In the genomic region with DNA sequence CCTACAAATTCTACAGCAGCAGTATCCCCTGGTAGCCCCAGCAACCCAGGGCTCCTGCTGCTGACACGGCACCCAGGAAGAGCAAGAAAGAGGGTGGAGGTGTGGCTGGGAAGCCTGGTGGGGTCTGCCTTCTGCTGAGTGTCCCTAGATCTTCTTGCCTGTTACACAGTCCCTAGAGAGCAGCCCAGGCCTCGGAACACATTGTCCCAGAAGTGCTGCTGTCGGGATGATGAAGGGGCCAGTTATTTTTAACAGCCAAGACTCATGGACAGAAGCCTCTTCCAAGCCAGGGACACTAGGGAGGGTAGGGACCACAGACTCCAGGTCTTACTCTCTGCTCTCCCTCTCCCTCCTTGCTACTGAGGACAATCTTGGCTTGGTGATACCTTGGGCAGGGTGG, we compare ENCODE assay signal across 34 mouse cellular contexts. TPM values are rescaled to one million over a fixed set of nuclear protein-coding genes. Genes with fewer than 3 reads are reported as not detected.
A peak's percentile ranks its signal among the peaks of the same experiment; 100 is the strongest.
DNase-seq lines count a peak whose midpoint lies in the region; ATAC-seq and TF ChIP-seq lines count a peak whose summit lies in the region.
"Had no signal": no experiment of that assay in that cellular context is flagged by ENCODE, and none has a peak within 500 bp of the region (broad histone marks: within the 10 kb centered on the region; RNA-seq: fewer than 3 reads in every experiment).

No protein-coding gene starts in this region.

- peak; percentile 45 for DNase-seq in heart, adult 8-10 months (ENCODE audit: low spot score)
- no peak for DNase-seq in heart, postnatal 25 days (ENCODE audit: low spot score)
- DNase-seq in kidney, adult 9 months, result peak; percentile 46
- no peak for DNase-seq in heart, postnatal 0 days (ENCODE audit: low spot score)
- no peak for DNase-seq in frontal cortex, postnatal 36 days (ENCODE audit: low spot score in 2 of 2)
- DNase-seq: adrenal gland, adult 2 months; cerebellum, adult 11 months; cerebellum, adult 9-11 months; gastrocnemius, postnatal 14 days; left cerebral cortex, postnatal 4 days; right cerebral cortex, adult 18-20 months; right cerebral cortex, postnatal 4 days; thymus, postnatal 25 days had no signal

- no peak overlapping the region for H3K4me2 ChIP-seq in kidney, embryonic 16.5 days (replicated peaks; ENCODE audit: low read depth, low read length)
- no peak overlapping the region for H3K4me2 ChIP-seq in heart, embryonic 13.5 days
- no peak overlapping the region for H3K4me2 ChIP-seq in heart, postnatal 0 days (ENCODE audit: low read depth, low read length)
- H3K4me2 ChIP-seq: embryonic facial prominence, embryonic 15.5 days; forebrain, embryonic 15.5 days; intestine, embryonic 15.5 days; limb, embryonic 15.5 days; midbrain, embryonic 12.5 days; neural tube, embryonic 15.5 days; stomach, embryonic 15.5 days had no signal

- WGBS in kidney, embryonic 16.5 days, result 51% methylated on average over 3 of the region's 3 CpGs
- WGBS in heart, embryonic 13.5 days, result 37% methylated on average over 3 of the region's 3 CpGs
- 41% methylated on average over 3 of the region's 3 CpGs for WGBS in heart, postnatal 0 days

- ATAC-seq in kidney, embryonic 16.5 days (ENCODE audit: low FRiP score, low TSS enrichment), result no peak
- no peak for ATAC-seq in heart, embryonic 13.5 days (ENCODE audit: extremely low read depth, insufficient number of reproducible peaks, low FRiP score, low TSS enrichment)
- peak; percentile 36; the same call in 1 of the 2 replicates for ATAC-seq in heart, postnatal 0 days (ENCODE audit: insufficient read depth, low read depth)
- ATAC-seq: forebrain, embryonic 15.5 days; hindbrain, embryonic 16.5 days; intestine, embryonic 15.5 days had no signal

- H3K27me3 ChIP-seq in kidney, embryonic 16.5 days (ENCODE audit: insufficient read depth, low read length), result no peaks in the 10 kb centered on the region
- H3K27me3 ChIP-seq in heart, embryonic 13.5 days (replicated peaks), result peaks cover 4% of the 10 kb centered on the region; the same call in 1 of the 2 replicates
- no peaks in the 10 kb centered on the region for H3K27me3 ChIP-seq in heart, postnatal 0 days (ENCODE audit: control insufficient read depth, insufficient read depth, low read length)
- H3K27me3 ChIP-seq: embryonic facial prominence, embryonic 15.5 days; forebrain, embryonic 15.5 days; intestine, embryonic 15.5 days; midbrain, embryonic 12.5 days; neural tube, embryonic 15.5 days; stomach, embryonic 15.5 days had no signal

- H3K36me3 ChIP-seq in kidney, embryonic 16.5 days (ENCODE audit: insufficient read depth, low read length), result no peaks in the 10 kb centered on the region
- no peaks in the 10 kb centered on the region for H3K36me3 ChIP-seq in heart, embryonic 13.5 days
- no peaks in the 10 kb centered on the region for H3K36me3 ChIP-seq in heart, postnatal 0 days (replicated peaks; ENCODE audit: control insufficient read depth, insufficient read depth, low read length)
- H3K36me3 ChIP-seq: embryonic facial prominence, embryonic 15.5 days; forebrain, embryonic 15.5 days; intestine, embryonic 15.5 days; limb, embryonic 15.5 days; midbrain, embryonic 12.5 days; neural tube, embryonic 15.5 days; stomach, embryonic 15.5 days had no signal

- 0 out of 2 replicates have a peak, but pooled peaks cover 7% of the 10 kb centered on the region for H3K4me1 ChIP-seq in kidney, embryonic 16.5 days (ENCODE audit: insufficient read depth, low read length)
- peaks cover 44% of the 10 kb centered on the region for H3K4me1 ChIP-seq in heart, embryonic 13.5 days
- peaks cover 19% of the 10 kb centered on the region for H3K4me1 ChIP-seq in heart, postnatal 0 days (ENCODE audit: control insufficient read depth, insufficient read depth)
- H3K4me1 ChIP-seq: embryonic facial prominence, embryonic 15.5 days; limb, embryonic 15.5 days had no signal

- TF ChIP-seq CTCF in heart, postnatal 0 days (IDR thresholded peaks at IDR 0.05; ENCODE audit: low read depth), result no peak

- no peak overlapping the region for H3K27ac ChIP-seq in kidney, embryonic 16.5 days (ENCODE audit: low read length)
- H3K27ac ChIP-seq in heart, embryonic 13.5 days (replicated peaks), result no peak overlapping the region
- peak overlapping the region; percentile 18; the same call in 1 of the 2 replicates for H3K27ac ChIP-seq in heart, postnatal 0 days (ENCODE audit: low read depth)
- H3K27ac ChIP-seq: embryonic facial prominence, embryonic 15.5 days; forebrain, embryonic 15.5 days; intestine, embryonic 15.5 days; limb, embryonic 15.5 days; midbrain, embryonic 12.5 days; neural tube, embryonic 15.5 days; stomach, embryonic 15.5 days had no signal

- intact Hi-C loops in heart, postnatal 25 days (cut with DNase I), result no loop called here

- H3K9ac ChIP-seq in kidney, embryonic 16.5 days (replicated peaks; ENCODE audit: low read length), result no peak overlapping the region
- H3K9ac ChIP-seq in heart, embryonic 13.5 days, result 0 out of 2 replicates have a peak overlapping the region, but pooled peaks have one; percentile 2
- H3K9ac ChIP-seq in heart, postnatal 0 days (replicated peaks; ENCODE audit: low read depth, low read length), result no peak overlapping the region
- H3K9ac ChIP-seq: embryonic facial prominence, embryonic 15.5 days; forebrain, embryonic 15.5 days; intestine, embryonic 15.5 days; limb, embryonic 15.5 days; midbrain, embryonic 12.5 days; neural tube, embryonic 15.5 days; stomach, embryonic 15.5 days had no signal

- no peaks in the 10 kb centered on the region for H3K9me3 ChIP-seq in kidney, embryonic 16.5 days (ENCODE audit: low read length)
- no peaks in the 10 kb centered on the region for H3K9me3 ChIP-seq in heart, embryonic 13.5 days
- no peaks in the 10 kb centered on the region for H3K9me3 ChIP-seq in heart, postnatal 0 days (replicated peaks; ENCODE audit: control insufficient read depth, low read length)
- H3K9me3 ChIP-seq: embryonic facial prominence, embryonic 15.5 days; forebrain, embryonic 15.5 days; intestine, embryonic 15.5 days; limb, embryonic 15.5 days; midbrain, embryonic 12.5 days; neural tube, embryonic 15.5 days; stomach, embryonic 15.5 days had no signal

- H3K4me3 ChIP-seq in kidney, embryonic 16.5 days (ENCODE audit: low read length), result no peak overlapping the region
- H3K4me3 ChIP-seq in heart, embryonic 13.5 days, result no peak overlapping the region
- H3K4me3 ChIP-seq in heart, postnatal 0 days (ENCODE audit: low read depth, low read length), result no peak overlapping the region
- H3K4me3 ChIP-seq: embryonic facial prominence, embryonic 15.5 days; forebrain, embryonic 15.5 days; intestine, embryonic 15.5 days; limb, embryonic 15.5 days; midbrain, embryonic 12.5 days; neural tube, embryonic 15.5 days; stomach, embryonic 15.5 days had no signal

- TF ChIP-seq EP300 in heart, postnatal 0 days (IDR thresholded peaks at IDR 0.05; ENCODE audit: low read depth), result no peak

RNA-seq across cellular contexts. Expression of gene Adra2b, which starts 16.2 kb away (rescaled TPM):
- total RNA-seq in heart, adult 8-10 months (2022), result under 1 TPM; 0.41 to 0.78 (median 0.70) TPM
- under 1 TPM; 0.61 to 0.88 TPM for total RNA-seq in heart, postnatal 25 days (2021)
- polyA plus RNA-seq in kidney, embryonic 16.5 days (2015; fragmentation: Nextera tagmentation; extraction: Ambion mirVana), result 7.2 and 7.8 TPM in 2 replicates
- 1.6 and 1.8 TPM in 2 replicates for polyA plus RNA-seq in heart, embryonic 13.5 days (2015; fragmentation: Nextera tagmentation; extraction: Ambion mirVana)
- total RNA-seq in heart, postnatal 0 days (2014; rRNA removed; ENCODE audit: low replicate concordance), result 1.1 and 2.0 TPM in 2 replicates
- polyA plus RNA-seq in heart, postnatal 0 days (2015; fragmentation: Nextera tagmentation; extraction: Ambion mirVana), result 0.67 and 0.71 TPM in 2 replicates
- total RNA-seq: megakaryocyte, adult 5-6 weeks; MEL had no signal
- polyA plus RNA-seq: C2C12 had no signal

RNA-seq across cellular contexts. Expression of gene Astl, which starts 40.8 kb away (rescaled TPM):
- not detected for total RNA-seq in heart, adult 8-10 months (2022)
- total RNA-seq in heart, postnatal 25 days (2021), result not detected
- not detected in 2 replicates for polyA plus RNA-seq in kidney, embryonic 16.5 days (2015; fragmentation: Nextera tagmentation; extraction: Ambion mirVana)
- polyA plus RNA-seq in heart, embryonic 13.5 days (2015; fragmentation: Nextera tagmentation; extraction: Ambion mirVana), result not detected in 2 replicates
- not detected in 2 replicates for total RNA-seq in heart, postnatal 0 days (2014; rRNA removed; ENCODE audit: low replicate concordance)
- not detected in 2 replicates for polyA plus RNA-seq in heart, postnatal 0 days (2015; fragmentation: Nextera tagmentation; extraction: Ambion mirVana)
- total RNA-seq: adrenal gland, adult 2 months; adrenal gland, postnatal 4 days; common myeloid progenitor, adult 5-6 weeks; gastrocnemius, postnatal 14 days; heart, postnatal 14 days; layer of hippocampus, postnatal 10 days; left cerebral cortex, adult 8-10 months; left cerebral cortex, postnatal 4 days; MEL had no signal
- polyA plus RNA-seq: adrenal gland, adult 2 months; C2C12; embryonic facial prominence, embryonic 15.5 days; forebrain, embryonic 15.5 days; hindbrain, embryonic 16.5 days; intestine, embryonic 15.5 days; large intestine, adult 2 months; liver, embryonic 16.5 days; lung, embryonic 16.5 days; midbrain, embryonic 12.5 days; neural tube, embryonic 15.5 days; stomach, embryonic 15.5 days had no signal

RNA-seq across cellular contexts. Expression of gene Dusp2, which starts 43.3 kb away (rescaled TPM):
- total RNA-seq in heart, adult 8-10 months (2022), result 1 to 10 TPM in 2 of 4 experiments, under 1 TPM in 2; 0.27 to 1.6 (median 0.69) TPM
- total RNA-seq in heart, postnatal 25 days (2021), result under 1 TPM; 0.31 to 0.49 TPM
- polyA plus RNA-seq in kidney, embryonic 16.5 days (2015; fragmentation: Nextera tagmentation; extraction: Ambion mirVana), result 7.8 and 8.3 TPM in 2 replicates
- polyA plus RNA-seq in heart, embryonic 13.5 days (2015; fragmentation: Nextera tagmentation; extraction: Ambion mirVana), result 13.5 and 15.9 TPM in 2 replicates
- total RNA-seq in heart, postnatal 0 days (2014; rRNA removed; ENCODE audit: low replicate concordance), result 6.8 and 13.8 TPM in 2 replicates
- 5.1 and 7.3 TPM in 2 replicates for polyA plus RNA-seq in heart, postnatal 0 days (2015; fragmentation: Nextera tagmentation; extraction: Ambion mirVana)

RNA-seq across cellular contexts. Expression of gene Gpat2, which starts 45.7 kb away (rescaled TPM):
- total RNA-seq in heart, adult 8-10 months (2022), result not detected
- total RNA-seq in heart, postnatal 25 days (2021), result not detected
- 0.22 and 0.40 TPM in 2 replicates for polyA plus RNA-seq in kidney, embryonic 16.5 days (2015; fragmentation: Nextera tagmentation; extraction: Ambion mirVana)
- 0.41 and 0.45 TPM in 2 replicates for polyA plus RNA-seq in heart, embryonic 13.5 days (2015; fragmentation: Nextera tagmentation; extraction: Ambion mirVana)
- total RNA-seq in heart, postnatal 0 days (2014; rRNA removed; ENCODE audit: low replicate concordance), result 0.04 and 0.08 TPM in 2 replicates
- 0.04 and 0.20 TPM in 2 replicates for polyA plus RNA-seq in heart, postnatal 0 days (2015; fragmentation: Nextera tagmentation; extraction: Ambion mirVana)
- total RNA-seq: common myeloid progenitor, adult 5-6 weeks; gastrocnemius, postnatal 14 days; layer of hippocampus, postnatal 10 days; megakaryocyte, adult 5-6 weeks; MEL had no signal
- polyA plus RNA-seq: forebrain, embryonic 15.5 days; midbrain, embryonic 12.5 days had no signal

Comparison
In these comparisons a context has a peak if more than half of its experiments do, and no peak if none do; other contexts are left out.
1. DNase-seq: peak in heart, adult 8-10 months (single experiment) and kidney, adult 9 months (single experiment); none in heart, postnatal 25 days (single experiment), heart, postnatal 0 days (single experiment) and frontal cortex, postnatal 36 days (0 of 2).